Mouse (Mus musculus): ENCODE measurements around the gene Ctnnd2. TPM values are rescaled to one million over a fixed set of nuclear protein-coding genes. Genes with fewer than 3 reads are reported as not detected.

Gene Ctnnd2
- polyA plus RNA-seq, 1 experiment from 2014 or later, result 0.15 TPM

GRCm38 (mm10) chr15:30191931-30192668 is 19.7 kb downstream of the Ctnnd2 start:
- H3K4me2 ChIP-seq (ENCODE audit: low read depth, low read length), result no peak overlapping the region
- ATAC-seq, result no peak
- no peak overlapping the region for H3K4me3 ChIP-seq (ENCODE audit: low read depth, low read length)
- TF ChIP-seq EP300 (IDR thresholded peaks at IDR 0.05; ENCODE audit: low read depth) (no peak), CTCF (IDR thresholded peaks at IDR 0.05; ENCODE audit: low read depth) (no peak)
- DNase-seq, result no peak
- H3K27ac ChIP-seq (ENCODE audit: low read depth), result no peak overlapping the region
- H3K9ac ChIP-seq (replicated peaks), result no peak overlapping the region
- H3K27me3 ChIP-seq (ENCODE audit: insufficient read depth, low read length), result no peaks in the 10 kb centered on the region
- no peaks in the 10 kb centered on the region for H3K36me3 ChIP-seq (replicated peaks; ENCODE audit: insufficient read depth, low read length)
- H3K4me1 ChIP-seq (ENCODE audit: insufficient read depth), result no peaks in the 10 kb centered on the region
- no peaks in the 10 kb centered on the region for H3K9me3 ChIP-seq (ENCODE audit: low read length)
- 46% methylated on average over 5 of the region's 5 CpGs for WGBS (ENCODE audit: insufficient replicate concordance)

- ATAC-seq, result no peak
- Histone ChIP-seq H3K27me3 (ENCODE audit: insufficient read depth, low read length) (no peaks in the 10 kb centered on the region), H3K9ac (replicated peaks) (no peak overlapping the region), H3K4me2 (ENCODE audit: low read depth, low read length) (no peak overlapping the region), H3K9me3 (ENCODE audit: low read length) (no peaks in the 10 kb centered on the region), H3K27ac (ENCODE audit: low read depth) (no peak overlapping the region), H3K4me3 (ENCODE audit: low read depth, low read length) (no peak overlapping the region), H3K4me1 (ENCODE audit: insufficient read depth) (no peaks in the 10 kb centered on the region), H3K36me3 (replicated peaks; ENCODE audit: insufficient read depth, low read length) (no peaks in the 10 kb centered on the region)
- 76% methylated on average over 3 of the region's 3 CpGs for WGBS (ENCODE audit: insufficient replicate concordance)
- TF ChIP-seq EP300 (IDR thresholded peaks at IDR 0.05; ENCODE audit: low read depth) (no peak), CTCF (IDR thresholded peaks at IDR 0.05; ENCODE audit: low read depth) (no peak)
- no peak for DNase-seq
These were observed 26.0 kb downstream of the Ctnnd2 start for GRCm38 (mm10) chr15:30198429-30198828.

- ATAC-seq (no peak), DNase-seq (no peak)
- Histone ChIP-seq H3K4me2 (ENCODE audit: low read depth, low read length) (no peak overlapping the region), H3K27me3 (ENCODE audit: insufficient read depth, low read length) (no peaks in the 10 kb centered on the region), H3K36me3 (replicated peaks; ENCODE audit: insufficient read depth, low read length) (no peaks in the 10 kb centered on the region), H3K4me3 (ENCODE audit: low read depth, low read length) (no peak overlapping the region), H3K9ac (replicated peaks) (no peak overlapping the region), H3K27ac (ENCODE audit: low read depth) (no peak overlapping the region), H3K9me3 (ENCODE audit: low read length) (no peaks in the 10 kb centered on the region), H3K4me1 (ENCODE audit: insufficient read depth) (no peaks in the 10 kb centered on the region)
- 66% methylated on average over 1 of the region's 1 CpGs for WGBS (ENCODE audit: insufficient replicate concordance)
- no peak for TF ChIP-seq CTCF (IDR thresholded peaks at IDR 0.05; ENCODE audit: low read depth)
- TF ChIP-seq EP300 (IDR thresholded peaks at IDR 0.05; ENCODE audit: low read depth), result no peak
These were observed 27.4 kb downstream of the Ctnnd2 start for GRCm38 (mm10) chr15:30199785-30200184.

GRCm38 (mm10) chr15:30201211-30201610 is 28.8 kb downstream of the Ctnnd2 start:
- H3K9me3 ChIP-seq (ENCODE audit: low read length), result no peaks in the 10 kb centered on the region
- DNase-seq, result no peak
- no peak overlapping the region for H3K4me3 ChIP-seq (ENCODE audit: low read depth, low read length)
- H3K36me3 ChIP-seq (replicated peaks; ENCODE audit: insufficient read depth, low read length), result no peaks in the 10 kb centered on the region
- H3K4me1 ChIP-seq (ENCODE audit: insufficient read depth), result no peaks in the 10 kb centered on the region
- H3K27ac ChIP-seq (ENCODE audit: low read depth), result no peak overlapping the region
- WGBS (ENCODE audit: insufficient replicate concordance), result 88% methylated on average over 2 of the region's 2 CpGs
- H3K9ac ChIP-seq (replicated peaks), result no peak overlapping the region
- H3K4me2 ChIP-seq (ENCODE audit: low read depth, low read length), result no peak overlapping the region
- TF ChIP-seq EP300 (IDR thresholded peaks at IDR 0.05; ENCODE audit: low read depth) (no peak), CTCF (IDR thresholded peaks at IDR 0.05; ENCODE audit: low read depth) (no peak)
- no peaks in the 10 kb centered on the region for H3K27me3 ChIP-seq (ENCODE audit: insufficient read depth, low read length)
- no peak for ATAC-seq

GRCm38 (mm10) chr15:30201617-30202016 is 29.2 kb downstream of the Ctnnd2 start:
- ATAC-seq, result no peak
- 91% methylated on average over 3 of the region's 3 CpGs for WGBS (ENCODE audit: insufficient replicate concordance)

GRCm38 (mm10) chr15:30212746-30213145 is 40.4 kb downstream of the Ctnnd2 start:
- DNase-seq (no peak), ATAC-seq (no peak)
- Histone ChIP-seq H3K9ac (replicated peaks) (no peak overlapping the region), H3K27ac (ENCODE audit: low read depth) (no peak overlapping the region), H3K4me3 (ENCODE audit: low read depth, low read length) (no peak overlapping the region), H3K4me1 (ENCODE audit: insufficient read depth) (no peaks in the 10 kb centered on the region), H3K4me2 (ENCODE audit: low read depth, low read length) (no peak overlapping the region), H3K9me3 (ENCODE audit: low read length) (no peaks in the 10 kb centered on the region), H3K27me3 (ENCODE audit: insufficient read depth, low read length) (no peaks in the 10 kb centered on the region), H3K36me3 (replicated peaks; ENCODE audit: insufficient read depth, low read length) (no peaks in the 10 kb centered on the region)
- WGBS (ENCODE audit: insufficient replicate concordance), result 88% methylated on average over 5 of the region's 5 CpGs
- TF ChIP-seq EP300 (IDR thresholded peaks at IDR 0.05; ENCODE audit: low read depth), result no peak
- no peak for TF ChIP-seq CTCF (IDR thresholded peaks at IDR 0.05; ENCODE audit: low read depth)

More at GRCm38 (mm10) chr15:30201617-30202016, 29.2 kb downstream of the Ctnnd2 start:
- Histone ChIP-seq H3K27me3 (ENCODE audit: insufficient read depth, low read length) (no peaks in the 10 kb centered on the region), H3K4me3 (ENCODE audit: low read depth, low read length) (no peak overlapping the region), H3K36me3 (replicated peaks; ENCODE audit: insufficient read depth, low read length) (no peaks in the 10 kb centered on the region), H3K9me3 (ENCODE audit: low read length) (no peaks in the 10 kb centered on the region), H3K9ac (replicated peaks) (no peak overlapping the region), H3K4me1 (ENCODE audit: insufficient read depth) (no peaks in the 10 kb centered on the region), H3K4me2 (ENCODE audit: low read depth, low read length) (no peak overlapping the region), H3K27ac (ENCODE audit: low read depth) (no peak overlapping the region)
- no peak for TF ChIP-seq CTCF (IDR thresholded peaks at IDR 0.05; ENCODE audit: low read depth)
- TF ChIP-seq EP300 (IDR thresholded peaks at IDR 0.05; ENCODE audit: low read depth), result no peak
- no peak for DNase-seq

Data from liver, postnatal 0 days (tissue).